Mouse (Mus musculus) layer of hippocampus, adult 9-10 months (tissue): ENCODE measurements at regions not wholly inside any gene's neighbourhood (a gene's known extent, or its start where the extent isn't known, plus 50 kb on each side); places are given as distances from the start of the nearest gene placed in this dataset.
"Not testable (repeated sequence)": the region's sequence is repeated elsewhere in the genome, so short reads cannot be mapped to it uniquely, and the experiment has no call there.

Experiments used
- DNase-seq: peaks from one replicate; pipeline ENCODE4 v3.0.0; 2022; ENCODE audit warnings: low spot score

DNA sequence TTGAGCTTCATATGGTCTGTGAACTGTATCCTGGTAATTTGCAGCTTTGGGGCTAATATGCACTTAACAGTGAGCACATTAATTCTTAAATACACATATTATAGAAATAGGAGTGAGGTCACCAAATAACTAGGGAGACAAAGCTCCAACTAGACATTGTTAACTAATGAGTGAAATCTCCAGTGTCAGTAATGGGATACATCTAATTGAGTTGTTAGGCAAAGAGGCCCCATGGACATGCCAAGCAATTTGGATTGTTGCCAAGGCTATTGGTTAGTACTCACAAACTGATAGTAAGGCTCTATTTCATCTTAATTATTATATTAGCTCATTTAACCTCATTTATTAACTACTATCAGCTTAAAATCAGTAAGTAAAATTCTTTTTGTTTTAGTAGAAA lies 698.5 kb downstream of the Triml1 start:
- DNase-seq, result no peak

DNA sequence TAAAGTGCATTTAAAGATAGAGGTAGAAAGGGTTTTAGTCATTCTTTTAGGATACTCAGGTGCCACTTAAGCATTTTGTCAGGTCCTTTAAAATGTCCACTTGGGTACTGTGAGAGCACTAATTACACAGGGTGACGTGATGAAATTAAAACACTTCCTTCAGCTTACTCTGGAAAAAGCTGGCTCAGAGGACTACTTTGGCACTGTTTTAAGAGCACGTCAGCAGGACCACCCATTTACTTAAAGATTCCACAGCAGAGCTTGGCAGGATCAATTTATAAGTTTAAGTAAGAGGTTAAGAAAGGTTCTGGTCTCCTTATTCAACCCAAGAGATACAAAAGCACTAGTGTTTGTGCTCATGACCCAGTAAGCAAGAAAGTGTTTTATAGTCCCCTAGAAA lies 738.7 kb downstream of the Triml1 start:
- DNase-seq, result no peak

DNA sequence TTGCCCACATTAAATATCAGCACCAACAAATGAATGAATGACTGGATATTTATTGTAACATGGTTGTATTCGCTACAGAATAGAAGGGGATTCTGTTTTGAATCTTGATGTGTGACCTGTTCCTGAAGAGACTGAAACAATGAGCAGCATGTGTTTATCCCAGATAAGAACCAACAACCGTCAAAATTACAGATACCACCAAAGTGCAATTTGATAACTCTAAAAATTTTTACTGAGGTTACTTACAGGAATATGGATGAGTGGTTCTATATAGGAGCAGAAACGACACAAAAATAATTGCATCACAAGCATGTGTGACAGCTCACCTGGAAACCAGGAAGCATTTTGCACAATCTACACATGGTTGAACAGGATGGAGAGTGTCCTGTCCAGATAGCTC lies 744.4 kb downstream of the Triml1 start:
- no peak for DNase-seq

DNA sequence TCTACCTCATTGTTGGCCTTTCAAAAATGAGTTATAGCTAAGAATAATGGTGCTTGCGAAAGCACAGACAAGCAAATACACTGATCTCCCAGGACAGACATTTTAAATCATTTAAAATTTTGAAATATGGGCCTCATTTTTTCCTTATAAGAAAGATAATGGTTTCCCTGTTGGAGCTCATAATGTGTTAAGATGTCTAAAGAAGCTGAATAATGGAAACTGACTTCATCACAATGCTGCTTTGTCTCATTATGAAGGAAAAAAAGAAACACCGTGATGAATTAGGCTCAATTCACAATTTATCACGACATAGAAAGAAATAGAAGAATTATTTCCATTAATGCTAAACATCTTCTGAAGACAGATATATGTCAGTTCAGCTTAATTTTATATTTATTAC lies 752.5 kb downstream of the Triml1 start:
- no peak for DNase-seq

DNA sequence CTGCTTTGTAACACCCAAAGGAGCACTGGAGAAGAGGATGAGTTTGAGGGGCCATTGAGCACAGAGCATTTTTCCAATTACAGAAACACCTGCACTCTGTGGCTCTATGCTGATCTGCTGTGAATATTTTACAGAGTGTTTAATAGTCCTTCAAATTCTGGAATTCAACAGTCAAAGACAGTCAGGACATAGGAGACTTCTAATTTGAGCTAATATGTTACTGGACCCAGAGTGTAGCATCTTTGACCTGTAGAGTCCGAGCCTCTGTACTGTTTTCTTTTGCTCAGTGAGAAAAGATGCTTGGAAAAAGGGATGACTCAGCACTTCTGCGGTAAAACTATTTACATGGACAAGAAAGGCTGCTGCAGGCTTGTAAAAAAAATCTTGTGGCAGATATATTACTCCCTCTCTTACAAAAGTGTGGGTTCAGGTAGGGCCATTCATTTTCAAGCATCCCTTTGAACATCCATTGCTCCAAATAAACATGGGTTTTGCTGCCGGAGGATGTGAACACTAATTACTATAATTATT lies 793.1 kb downstream of the Triml1 start:
- no peak for DNase-seq

DNA sequence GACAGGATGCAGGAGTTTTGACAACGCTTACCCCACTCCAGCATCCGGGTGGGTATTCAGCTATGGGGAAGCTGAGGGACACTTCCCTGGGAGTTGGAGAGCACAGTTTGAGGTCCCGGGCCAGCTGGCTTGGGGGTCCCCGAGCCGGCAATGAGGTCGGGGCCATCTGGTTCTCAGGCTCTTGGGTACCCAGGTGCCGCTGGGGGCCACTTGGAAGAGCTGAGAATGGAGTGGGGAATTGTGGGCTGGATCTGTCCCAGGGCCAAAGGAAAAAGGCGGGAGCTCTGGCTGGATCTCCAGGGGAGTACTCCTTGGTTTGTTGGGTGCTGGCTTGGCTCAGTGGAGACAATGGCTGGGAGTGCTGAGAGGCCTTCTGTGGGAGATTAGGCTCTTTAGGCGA lies 806.6 kb downstream of the Triml1 start:
- DNase-seq, result no peak

DNA sequence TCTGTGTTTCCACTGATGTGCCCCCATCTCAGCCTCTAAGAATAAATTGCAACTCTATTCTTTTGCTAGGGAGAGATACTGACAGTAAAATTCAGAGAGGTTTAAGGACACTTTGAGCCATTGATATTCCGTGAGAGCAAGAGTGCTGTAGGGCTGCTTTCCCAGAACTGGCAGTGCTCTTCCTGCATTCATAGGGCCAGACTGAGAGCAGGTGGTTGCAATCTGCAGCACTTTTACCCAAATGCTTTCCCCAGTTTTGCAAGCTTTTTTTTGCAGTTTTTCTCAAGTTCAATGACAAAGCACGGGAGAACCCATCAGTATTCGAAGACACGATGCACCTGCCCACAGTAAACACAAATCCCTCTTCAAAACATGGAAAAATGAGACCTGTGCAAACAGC lies 816.6 kb downstream of the Triml1 start:
- peak; percentile 11 for DNase-seq

DNA sequence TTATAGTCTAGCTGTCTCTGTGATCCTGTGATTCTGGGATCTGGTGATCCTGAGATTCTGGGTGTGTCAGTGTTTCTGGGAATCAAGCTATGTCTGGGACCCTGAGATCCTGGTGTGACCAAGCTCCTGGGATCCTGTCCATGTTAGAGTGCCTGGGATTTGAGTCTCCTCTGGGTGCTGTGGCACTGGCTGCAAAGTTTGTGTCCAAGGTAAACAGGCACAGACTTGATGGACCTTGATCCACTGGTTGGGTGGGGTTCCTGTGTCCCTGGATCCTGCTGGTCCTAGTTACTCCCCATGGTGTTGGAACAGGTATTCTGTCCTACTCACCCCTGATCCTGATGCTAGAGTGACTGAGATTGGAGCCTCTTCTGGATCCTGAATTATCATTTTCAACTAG lies 818.4 kb downstream of the Triml1 start:
- DNase-seq, result no peak

DNA sequence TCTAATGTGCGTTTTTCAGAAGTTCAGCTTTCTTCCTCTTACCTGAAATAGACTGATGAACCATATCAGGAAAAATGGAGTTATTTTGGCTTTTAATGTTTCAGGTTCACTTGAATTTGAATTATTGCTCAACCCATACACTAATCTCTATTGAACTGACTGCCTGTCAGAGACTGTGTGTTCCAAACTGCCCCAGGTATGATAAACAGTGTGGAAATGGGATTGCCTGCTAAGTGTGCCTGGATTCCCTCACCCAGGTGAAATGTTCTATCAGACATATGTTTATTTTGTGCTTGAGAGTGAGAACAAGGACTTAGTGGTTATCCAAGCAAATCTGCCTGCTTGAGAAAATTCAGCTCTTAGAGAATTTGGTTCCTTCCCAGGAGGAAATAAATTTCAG lies 830.2 kb downstream of the Triml1 start:
- DNase-seq, result no peak

DNA sequence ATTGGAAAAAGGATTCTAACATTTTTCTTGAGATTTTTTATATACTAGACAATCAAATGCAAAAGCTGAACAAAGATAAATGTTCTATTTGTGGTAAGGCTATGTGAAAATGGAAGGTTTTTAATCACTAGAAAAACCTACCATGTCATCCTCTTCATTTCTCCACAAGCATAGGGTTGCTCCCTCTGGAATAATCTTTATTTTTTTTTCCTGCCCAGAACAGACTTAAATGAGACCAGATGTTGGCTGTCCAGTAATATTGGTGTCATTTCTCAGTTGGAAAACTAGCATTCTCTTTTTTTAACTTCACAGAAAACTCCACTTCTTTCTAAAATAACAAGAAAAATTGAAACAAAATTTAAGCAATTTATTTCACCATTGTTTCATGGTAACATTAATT lies 849.9 kb downstream of the Triml1 start:
- no peak for DNase-seq

DNA sequence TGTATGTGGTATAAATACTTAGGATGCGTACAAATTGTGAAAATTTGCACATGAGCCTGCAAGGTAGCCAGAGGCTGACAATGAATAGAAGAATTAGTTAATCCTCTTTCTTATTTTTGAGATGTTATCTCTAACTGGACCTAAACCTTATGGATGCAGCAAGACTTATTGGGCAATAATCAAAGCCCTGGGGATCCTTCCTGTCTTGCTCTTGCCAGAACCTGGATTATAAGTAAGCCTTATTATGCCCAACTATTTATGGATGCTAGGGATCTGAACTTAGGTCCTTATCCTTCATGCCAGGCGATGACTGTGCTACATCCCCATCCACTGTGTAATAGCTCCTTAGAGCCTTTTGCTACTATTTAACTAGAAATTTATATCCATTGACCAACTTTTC lies 859.3 kb downstream of the Triml1 start:
- no peak for DNase-seq

DNA sequence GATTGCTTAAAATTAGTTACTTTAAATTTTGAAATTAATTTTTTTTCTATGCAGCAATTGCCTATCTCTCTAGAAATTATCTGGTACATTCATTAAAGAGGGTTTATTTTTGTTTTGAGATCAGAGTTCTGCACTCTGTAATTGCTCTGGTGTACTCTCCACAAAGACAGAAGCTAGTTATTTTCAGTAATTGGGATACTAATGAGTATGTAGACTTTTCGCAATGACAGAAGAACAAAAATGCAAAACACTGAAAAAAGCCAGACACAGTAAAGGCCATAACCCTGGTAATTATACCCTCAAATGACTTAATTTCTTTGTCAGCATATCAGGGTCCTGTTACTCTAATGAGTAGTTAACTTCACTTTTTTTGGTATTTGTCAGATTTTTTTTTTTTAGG lies 836.5 kb upstream of the Frg1 start:
- no peak for DNase-seq

DNA sequence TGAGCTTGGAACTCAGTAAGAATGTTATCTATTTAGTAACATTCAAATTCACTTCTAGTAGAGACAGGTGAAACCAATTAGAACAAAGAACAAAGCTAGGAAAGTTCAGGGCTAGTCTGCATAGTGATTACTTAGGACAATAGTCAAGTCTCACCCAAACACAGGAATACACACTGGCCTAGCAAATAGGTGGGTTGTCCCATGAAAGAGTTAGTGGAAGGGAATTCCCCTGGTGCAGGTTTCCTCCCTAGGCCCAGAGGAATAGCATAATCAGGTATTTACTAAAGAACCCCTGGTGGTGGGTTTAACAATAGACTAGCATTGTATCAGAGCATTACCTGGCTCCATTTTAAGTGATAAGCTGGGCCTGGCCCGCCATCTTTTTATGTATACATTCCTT lies 825.4 kb upstream of the Frg1 start:
- DNase-seq, result not testable (repeated sequence)

DNA sequence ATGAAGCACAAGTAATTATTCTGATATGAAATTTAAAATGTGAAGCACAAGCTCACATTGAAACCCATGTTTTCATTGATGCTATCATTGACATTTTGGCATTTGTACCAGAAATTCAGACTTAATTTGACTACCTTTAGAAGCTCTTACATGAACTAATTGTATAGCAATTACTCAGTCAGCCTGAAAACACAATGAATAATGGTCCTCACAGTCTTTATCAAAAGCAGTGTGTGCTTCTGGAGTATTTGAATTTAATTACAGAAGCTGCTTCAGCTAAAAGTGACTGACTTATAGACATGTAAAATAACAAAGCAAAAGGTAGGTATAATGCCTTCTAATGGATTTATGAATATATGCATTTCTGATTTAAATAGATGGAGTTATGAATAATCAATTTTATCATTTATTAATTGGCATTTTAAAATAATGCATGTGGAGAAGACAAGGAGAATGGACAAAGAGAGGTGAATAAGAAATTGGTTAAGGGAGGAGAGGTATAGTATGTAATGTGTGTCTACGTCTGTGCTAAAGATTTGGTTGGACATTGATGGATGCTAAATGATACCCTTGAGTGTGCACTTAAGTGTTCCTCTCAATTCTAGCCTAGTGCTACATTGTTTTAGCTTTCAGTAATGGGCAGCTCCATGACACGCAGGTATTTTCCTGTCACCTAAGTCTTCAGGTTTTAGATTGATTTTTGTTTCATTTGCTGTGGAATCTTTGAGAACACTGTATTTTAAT lies 803.2 kb upstream of the Frg1 start:
- no peak for DNase-seq

DNA sequence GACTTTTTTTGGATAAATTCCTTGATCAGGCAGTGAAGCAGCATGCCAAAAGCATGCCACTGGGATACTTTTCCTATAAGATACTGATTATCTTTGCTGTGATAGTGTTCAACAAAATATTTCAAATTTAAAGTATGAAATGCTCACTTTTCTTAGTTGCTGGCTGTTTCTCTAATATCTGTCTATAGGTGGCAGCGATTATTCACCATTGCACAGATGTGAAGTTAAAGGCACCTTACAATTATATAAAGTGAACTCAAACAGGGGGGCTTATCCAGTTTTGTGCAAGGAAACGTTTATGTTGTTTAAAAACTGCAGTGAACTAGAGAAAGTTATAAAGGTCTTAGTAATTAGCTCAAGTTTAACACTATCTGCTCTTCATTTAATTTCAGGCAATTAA lies 794.1 kb upstream of the Frg1 start:
- DNase-seq, result no peak

DNA sequence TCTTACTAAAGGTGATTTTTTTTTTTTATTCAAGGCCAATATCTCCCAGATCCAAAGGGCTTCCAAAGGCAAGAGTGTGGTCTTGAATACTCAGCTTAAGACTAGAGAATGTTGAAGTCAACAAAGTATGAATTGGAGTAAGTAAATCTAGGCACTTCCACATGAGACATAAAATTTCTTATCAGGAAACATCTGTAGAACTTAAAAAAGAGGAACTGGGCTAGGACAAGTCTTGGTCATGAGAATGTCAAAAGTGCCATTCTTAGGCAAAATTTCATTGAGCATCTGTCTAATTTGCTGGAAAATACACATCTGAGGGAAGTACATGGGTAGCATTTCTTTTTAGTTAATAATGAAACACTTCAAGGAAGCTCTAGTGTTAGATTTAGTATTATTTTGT lies 793.1 kb upstream of the Frg1 start:
- DNase-seq, result no peak

DNA sequence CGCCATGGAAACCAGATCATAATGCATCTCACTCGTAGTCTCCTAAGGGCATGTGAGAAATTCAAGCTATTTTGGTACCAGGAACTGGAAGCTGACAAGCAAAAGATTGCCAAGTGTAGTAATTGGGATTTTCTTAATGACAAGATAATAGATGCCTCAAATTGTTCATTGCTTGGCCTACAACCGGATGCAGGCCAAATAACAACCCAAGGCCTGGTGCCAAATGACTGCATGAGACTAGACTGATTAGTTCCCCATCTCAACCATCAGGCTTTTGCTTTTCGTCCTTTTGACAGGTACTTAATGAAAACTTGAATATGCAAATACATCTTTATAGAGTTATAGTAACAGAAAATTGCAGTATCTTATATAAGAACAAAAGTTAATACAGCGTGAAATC lies 780.4 kb upstream of the Frg1 start:
- no peak for DNase-seq

DNA sequence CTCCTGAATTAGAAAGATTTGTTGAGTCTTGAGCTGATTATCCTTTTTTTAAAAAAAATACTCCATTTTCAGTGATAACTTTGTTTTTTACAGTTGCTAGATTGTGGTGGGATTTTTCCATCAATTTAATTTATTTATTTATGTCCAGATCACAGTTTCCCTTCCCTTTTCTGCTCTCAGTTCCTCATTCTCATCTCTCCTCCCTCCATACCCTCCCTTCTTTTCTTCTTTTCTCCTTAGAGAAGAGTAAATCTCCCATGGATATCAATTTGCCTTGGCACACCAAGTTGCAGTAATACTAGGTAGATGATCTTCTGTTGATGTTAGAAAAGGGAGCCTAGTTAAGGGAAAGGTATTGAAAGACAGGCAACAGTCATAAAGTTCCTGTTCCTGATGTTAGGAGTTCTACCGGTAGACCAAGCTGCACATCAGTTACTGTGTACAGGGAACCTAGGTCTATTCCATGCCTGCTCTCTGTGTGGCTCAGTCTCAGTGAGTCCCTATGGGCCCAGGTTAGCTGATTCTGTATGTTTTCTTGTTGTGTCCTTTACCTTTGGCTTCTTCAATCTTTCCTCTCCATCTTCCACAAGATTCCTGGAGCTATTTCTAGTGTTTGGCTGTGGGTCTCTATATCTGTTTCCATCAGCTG lies 777.2 kb upstream of the Frg1 start:
- DNase-seq, result no peak

DNA sequence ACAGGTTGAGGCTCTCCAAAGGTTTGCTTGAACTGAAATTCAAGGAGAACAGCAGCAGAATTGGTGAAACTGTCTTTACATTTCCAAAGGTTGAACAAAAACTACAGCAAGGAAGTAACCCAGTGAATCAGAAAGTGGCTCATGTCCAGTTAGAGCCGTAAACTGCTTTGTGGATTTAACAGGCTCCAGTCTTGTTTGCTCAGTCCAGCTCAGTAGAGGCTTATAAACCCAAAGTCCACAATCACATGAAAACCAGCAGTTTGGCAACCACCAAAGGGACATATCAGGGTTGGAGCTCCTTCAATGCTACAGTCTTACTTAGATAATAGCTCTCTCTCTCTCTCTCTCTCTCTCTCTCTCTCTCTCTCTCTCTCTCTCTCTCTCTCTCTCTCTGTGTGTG lies 770.2 kb upstream of the Frg1 start:
- no peak for DNase-seq

DNA sequence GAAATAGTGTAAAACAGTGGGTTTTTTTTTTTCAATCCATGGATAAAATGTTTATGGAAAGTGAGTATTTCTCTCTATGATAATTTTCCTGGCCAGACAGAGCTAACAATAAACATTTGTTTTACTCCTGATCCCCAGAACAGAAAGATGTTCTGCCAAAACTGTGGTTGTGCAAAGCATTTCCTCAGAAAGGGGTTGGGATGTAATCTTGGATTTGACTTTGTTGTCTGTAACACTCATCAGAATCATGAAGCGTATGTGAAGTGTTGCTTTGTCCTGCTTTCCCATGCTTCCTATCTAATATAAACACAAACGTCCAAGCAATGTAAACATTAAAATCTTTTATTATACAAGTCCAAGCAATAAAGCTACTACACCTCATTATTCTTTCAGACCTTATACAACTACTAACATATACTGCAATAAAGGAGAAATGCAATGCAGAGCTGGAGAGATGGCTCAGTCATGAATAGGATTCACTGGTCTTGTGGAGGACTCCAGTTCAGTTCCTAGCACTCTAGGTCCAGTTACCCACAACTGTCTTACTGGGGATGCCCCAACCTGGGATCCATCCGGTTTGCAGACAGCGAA lies 766.5 kb upstream of the Frg1 start:
- DNase-seq, result no peak

DNA sequence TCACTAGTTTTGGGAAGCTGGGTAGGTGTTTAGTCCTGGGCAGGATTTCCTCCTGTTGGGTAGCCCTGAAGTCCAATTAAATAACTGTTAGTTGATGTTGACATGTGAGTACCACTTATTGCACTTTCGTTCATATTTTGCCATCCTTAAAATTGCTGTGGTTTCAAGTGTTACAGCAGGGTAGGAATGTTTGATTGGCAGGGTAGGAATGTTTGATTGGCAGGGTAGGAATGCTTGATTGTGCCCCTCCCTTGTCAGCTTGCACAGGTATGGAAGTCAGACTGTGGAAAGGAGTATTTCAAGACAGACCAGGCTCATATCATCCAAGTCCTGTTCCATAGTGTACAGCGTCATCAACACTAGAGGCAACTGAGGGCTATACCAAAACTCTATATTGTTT lies 745.6 kb upstream of the Frg1 start:
- DNase-seq, result no peak

DNA sequence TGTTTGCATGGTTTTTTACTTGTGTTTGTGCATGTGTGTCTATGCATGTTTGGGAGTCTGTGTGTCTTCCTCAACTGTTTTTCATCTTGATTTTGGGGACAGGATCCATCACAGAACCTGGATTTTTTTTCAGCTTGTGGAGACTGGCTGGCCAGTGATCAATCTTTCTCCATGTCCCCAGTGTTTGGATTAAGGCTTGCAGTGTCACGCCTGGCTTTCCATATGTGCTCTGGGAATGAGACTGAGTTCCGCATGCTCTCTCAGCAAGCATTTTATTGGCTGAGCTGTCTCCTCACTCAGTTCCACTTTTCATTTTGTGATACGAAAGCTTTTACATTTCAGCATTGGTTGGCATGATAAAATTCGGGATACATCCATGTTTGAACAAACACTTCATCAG lies 740.1 kb upstream of the Frg1 start:
- no peak for DNase-seq

DNA sequence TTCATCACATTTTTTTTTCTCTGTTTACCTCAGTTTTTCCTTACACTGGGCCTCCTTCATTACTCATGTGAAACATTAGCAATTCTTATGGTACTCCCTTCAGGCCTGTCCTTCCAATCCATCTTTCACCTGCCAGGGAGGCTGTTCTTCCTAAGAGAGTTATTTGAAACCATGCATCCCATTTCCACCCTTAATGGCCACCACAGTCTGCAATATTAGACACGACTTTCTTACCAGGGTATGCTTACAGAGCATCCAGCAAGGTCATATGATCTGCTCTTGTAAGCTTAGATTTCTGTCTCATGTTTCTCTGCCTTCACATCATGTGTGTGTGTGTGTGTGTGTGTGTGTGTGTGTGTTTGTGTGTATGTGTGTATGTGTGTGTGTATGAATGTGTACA lies 739.7 kb upstream of the Frg1 start:
- DNase-seq, result no peak

DNA sequence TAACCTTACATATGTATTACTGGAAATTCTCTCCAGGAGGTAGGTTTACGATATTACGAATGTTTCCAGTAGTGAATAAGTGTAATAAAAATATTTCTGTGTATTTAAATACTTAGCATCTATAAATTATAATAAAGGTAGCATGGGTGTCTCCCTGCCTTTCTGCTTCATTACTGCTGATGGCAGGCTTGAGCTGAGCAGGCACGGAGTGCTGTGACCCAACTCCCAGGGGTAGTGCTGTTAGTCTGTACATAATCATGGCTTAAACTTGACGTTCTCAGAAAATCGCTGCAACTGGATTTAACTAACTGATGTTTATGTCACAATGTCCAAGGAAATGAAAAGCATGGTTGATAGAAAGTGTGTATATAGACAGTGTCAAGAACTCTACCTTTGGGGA lies 727.8 kb upstream of the Frg1 start:
- no peak for DNase-seq
